Mouse (Mus musculus): Measurements from ENCODE around the gene Nim1k. TPM values are rescaled to one million over a fixed set of nuclear protein-coding genes. Genes with fewer than 3 reads are reported as not detected.

Gene Nim1k
- 1 to 10 TPM in 1 of 2 experiments, under 1 TPM in 1; 0.62 to 1.1 TPM for polyA plus RNA-seq (2017; shearing (Covaris generic))

DNA sequence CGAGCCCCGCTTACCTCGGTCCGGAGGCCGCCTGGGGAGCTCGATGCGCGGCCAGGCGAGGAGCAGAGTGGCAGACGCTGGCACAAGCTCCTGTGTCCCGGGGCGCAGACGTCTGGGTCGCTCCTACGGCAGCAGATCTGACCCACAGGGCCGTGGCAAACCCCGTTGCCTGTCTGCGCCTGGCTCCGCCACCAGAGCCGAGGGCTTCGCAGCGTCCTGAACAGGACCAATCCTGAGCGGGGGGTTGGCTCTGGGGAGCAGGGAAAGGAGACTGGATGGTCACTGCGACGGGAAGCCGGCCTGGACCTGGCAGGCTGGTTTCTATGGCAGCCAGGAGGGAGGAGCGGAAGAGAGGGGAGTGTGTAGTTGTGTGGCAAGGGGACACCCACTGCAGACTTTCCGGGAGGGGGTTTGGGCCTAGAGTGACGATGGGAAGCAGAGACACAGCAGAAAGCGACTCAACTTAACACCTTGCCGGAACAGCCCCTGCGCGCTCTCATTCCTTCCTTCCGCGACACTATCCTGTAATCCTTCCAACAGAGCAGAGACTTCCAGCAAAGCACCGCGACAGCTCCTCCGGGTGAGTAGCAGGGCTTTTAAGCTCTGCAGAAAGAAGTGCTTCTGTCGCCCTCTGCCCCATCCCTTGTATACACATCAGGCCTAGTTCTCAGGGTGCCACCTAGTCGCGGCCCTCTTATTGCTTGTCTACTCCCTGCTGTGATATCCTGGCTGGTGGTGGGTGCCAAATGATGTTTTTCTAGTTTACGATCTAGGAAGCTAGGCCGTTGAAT lies at the start of gene Nim1k:
Gene Nim1k, minus strand, starts transcription at position 202 of the 791 bp plus-strand sequence.
- peak; percentile 82 for ATAC-seq

DNA sequence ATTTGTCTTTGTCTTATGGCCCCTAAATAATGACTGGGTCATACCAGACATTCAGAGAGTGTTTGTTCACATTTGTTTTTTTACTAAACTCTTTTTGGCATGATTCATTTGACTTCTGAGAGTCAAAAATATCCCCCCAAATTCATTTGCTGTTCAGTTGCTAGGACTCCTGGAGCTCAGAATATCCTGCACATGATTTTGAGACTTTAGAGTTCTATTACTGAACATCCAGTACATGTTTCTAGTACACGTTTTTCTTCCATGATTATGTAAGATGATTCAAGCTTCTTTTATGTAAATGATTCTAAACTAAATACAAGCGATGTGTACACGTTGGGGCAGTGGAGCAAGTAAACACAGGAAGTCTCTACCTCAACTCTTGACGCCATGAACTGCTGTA lies 42.0 kb upstream of the Nim1k start:
- no peak for ATAC-seq

GRCm38 (mm10) chr13:119792791-119793404 lies 37.2 kb upstream of the Nim1k start:
- ATAC-seq, result no peak

GRCm38 (mm10) chr13:119791580-119792135 lies 36.0 kb upstream of the Nim1k start:
- no peak for ATAC-seq

DNA sequence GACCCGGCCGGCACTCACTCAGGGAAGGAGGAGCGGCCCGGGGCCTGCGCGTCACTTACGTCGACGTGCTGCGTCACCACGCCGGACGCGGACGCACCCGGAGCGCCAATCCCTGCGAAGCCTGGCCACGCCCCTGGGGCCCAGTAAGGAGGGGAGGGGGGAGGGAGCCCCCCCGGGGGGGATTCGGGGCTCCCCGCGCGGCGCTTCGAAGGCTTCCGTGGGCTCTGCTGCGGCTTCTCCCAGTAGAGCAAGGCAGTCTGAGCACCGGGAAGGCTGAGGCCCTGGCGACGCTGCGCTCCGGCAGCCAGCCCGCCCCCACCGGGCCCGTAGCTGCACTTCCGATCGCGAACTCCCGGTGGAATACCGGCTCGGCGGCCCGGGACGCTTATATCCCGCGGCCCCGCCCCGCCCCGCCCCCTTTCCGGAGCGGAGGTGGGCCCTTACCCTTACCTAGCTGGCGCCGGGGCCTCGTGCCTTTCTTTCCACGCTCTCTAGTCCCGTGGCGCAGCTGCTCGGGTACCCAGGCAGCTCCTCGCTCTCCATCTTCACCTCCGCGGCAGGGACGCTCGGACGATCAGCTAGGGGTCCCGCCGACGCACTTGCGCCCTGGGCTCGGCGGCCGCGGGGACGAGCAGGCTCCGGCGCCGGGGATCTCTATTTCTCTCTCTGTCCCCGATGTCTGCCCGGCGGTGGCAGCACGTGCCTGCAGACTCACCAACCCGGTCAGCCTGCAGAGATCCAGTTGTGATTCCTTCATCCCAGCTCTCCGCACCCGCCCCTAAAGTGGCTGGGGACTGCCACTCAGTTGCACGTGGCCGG lies 35.3 kb upstream of the Nim1k start, which contains the start of gene Zfp131:
Gene Zfp131, minus strand, starts transcription at position 129 of the 819 bp plus-strand sequence.
- ATAC-seq, result peak; percentile 92

GRCm38 (mm10) chr13:119789851-119790717 lies 34.4 kb upstream of the Nim1k start:
- peak; percentile 9 for ATAC-seq

DNA sequence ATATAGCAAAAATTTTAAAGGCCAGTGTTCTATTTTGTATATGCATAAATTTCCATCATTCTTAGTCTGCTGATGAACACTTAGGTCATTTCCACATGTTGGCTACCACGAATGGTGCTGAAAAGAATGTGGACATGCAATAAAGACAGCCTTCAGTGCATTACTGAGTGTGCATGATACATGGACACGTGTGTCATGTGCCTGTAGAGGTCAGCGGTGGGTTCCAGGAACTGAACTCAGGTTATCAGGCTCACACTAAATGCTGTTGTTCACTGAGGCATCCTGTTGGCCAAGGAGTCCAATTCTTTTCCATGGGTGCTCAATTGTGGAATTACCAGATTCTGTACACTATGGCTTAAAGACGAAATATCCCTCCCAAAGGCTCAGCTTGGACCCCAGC lies 27.9 kb upstream of the Nim1k start:
- no peak for ATAC-seq

DNA sequence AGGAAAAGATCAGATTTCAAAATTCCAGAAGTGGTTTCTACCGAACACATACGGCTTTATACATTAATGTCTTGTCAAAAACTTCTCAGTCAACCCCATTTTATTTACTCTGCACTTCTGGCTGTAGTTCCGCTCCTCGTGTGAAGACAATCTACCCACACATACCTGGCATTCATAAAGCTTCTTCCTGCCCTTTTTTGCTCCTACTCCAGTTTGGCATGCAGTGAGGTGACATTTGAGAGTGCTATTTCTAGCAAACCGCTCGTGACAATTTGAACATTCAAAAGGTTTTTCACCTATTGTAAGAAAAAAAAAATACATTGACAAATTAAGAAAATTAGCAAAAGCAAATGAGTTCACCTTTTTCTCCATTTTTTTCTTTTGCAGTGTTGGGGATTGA lies 12.9 kb upstream of the Nim1k start:
- ATAC-seq, result no peak

- no peak for ATAC-seq
Observed at GRCm38 (mm10) chr13:119766480-119766879, 10.8 kb upstream of the Nim1k start.

DNA sequence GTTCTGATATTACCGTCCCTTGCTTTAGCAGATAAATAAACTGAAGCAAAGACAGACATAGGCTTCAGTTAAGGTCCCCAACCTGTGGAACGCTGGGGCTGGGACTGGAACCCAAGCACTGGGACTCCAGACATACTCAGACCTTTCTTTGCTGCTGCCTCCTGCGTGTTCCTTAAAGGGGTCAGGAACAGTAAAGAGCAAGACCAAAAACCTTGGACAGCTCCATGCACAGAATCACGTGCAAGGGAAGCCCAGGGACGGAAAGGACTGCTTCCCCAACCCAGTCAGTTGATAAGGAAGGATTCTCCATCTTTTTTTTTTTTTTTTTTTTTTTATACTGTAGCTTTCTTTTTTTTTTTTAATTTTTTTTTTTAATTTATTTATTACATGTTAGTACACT lies 1.1 kb upstream of the Nim1k start:
- no peak for ATAC-seq

DNA sequence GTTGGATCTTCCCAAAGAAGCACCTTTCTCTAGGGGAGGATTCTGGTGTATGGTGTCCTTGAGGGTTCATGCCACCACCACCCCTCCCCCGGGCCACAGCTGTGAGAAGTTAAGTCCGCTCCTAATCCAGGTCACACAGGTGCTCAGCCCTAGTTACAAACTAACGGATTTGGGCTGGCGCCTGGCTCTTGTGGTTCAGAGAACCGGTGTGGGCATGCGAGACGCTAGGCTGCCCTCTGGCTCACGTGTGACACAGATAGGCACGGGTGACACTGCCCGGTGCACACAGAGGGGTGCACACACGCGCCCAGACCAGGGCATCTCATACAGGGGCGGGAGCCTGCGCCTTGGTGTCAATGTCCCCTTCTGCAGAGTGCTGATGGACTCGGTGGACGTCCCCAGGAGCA lies 538 bp downstream of the Nim1k start:
- ATAC-seq, result no peak

DNA sequence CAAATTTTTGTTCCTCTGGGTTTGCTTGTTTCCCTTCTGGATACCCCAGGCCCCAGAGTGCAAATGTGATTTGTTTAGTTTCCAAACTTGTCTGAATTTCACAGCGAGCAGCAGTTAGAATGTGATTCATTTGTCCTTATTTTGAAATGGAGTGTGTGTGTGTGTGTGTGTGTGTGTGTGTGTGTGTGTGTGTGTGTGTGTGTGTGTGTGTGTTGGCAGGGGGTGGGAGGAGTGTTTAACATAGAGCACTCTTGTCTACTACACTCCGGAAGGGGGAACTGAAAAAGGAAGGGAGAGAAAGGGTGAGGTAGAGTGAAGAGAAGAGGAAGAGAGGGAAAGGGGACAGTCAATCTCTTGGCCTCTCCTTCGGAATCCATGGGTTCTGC lies 1.1 kb downstream of the Nim1k start:
- no peak for ATAC-seq

DNA sequence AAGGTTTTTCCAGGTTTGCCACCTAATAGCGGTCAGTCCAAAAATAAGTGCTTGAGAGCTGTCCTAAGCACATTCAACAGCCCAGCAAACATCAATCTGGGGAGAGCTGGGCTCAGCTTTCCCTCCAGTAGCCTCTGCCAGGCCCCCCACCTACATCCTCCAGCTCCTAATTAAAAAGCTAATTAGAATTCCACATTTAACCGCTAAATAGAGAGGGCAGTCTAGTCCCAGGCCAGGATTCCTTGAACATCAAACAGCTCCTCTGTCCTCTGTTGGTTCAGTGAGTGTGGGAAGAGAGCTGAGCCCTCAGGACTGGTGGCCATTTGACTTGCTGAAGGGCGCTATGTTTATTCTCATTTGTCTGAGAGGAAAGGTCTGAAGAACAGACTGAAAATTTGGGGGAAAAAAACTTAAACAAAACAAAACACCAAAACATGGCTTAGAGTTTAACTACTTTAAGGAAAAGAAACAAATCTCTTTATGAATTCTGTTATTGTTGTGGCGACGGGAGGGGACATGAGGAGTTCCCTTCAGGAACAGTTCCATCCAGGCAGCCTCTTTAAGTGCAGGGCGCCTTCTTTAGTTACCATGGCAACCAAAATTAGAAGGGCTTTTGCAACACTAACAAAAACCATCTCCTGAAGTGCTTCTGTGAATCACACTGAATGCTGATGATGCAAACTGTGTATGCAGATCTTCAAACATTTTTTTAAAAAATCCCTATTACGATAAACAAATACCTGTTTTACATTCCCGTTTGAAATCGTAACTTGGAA lies 1.6 kb downstream of the Nim1k start:
- ATAC-seq, result no peak

- ATAC-seq, result no peak
Observed at GRCm38 (mm10) chr13:119746930-119747329, 8.8 kb downstream of the Nim1k start.

DNA sequence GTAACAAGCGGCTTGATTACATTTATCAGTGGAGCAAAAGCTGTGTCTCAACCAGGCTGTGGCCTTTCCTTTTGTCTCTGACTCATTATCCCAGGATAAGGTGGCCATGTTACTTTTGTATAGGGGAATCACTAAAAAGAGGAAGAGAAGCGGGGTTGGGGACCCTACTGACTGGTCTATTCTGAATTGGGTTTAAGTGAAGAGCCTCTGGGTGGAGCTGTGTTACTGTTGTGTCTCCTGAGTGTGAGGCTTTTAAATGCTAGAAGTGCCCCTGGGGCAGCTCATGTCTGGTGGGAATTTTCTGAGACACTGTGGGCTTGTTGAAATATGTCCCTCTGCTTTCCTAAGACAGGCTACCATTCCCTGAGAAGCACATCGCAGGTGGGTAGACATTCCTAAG lies 12.2 kb downstream of the Nim1k start:
- ATAC-seq, result no peak

GRCm38 (mm10) chr13:119742711-119743415 lies 12.8 kb downstream of the Nim1k start:
- ATAC-seq, result no peak

GRCm38 (mm10) chr13:119741390-119742237 lies 14.1 kb downstream of the Nim1k start:
- no peak for ATAC-seq

GRCm38 (mm10) chr13:119731448-119731847 lies 24.2 kb downstream of the Nim1k start:
- no peak for ATAC-seq

GRCm38 (mm10) chr13:119729406-119729805 lies 26.3 kb downstream of the Nim1k start:
- no peak for ATAC-seq
